In the genomic region with DNA sequence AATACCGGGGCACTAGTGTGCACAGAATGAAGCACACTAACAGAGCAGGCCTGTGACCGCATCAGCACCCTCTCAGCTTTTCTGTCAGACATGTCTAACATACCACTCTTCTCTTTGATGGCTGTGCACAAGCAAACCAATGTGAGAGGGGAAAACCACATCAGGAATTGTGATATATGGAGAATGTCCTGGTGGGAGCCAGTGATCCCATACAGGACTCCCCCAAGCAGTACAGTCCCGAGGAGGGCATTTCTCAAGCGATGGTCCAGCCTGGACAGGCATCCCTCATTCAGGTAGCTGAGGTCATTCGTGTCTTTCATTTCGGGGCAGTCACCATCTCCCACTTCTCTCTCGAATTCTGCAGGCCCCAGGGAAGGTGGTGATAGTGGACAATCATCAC, we compare ENCODE assay signal across 31 mouse cellular contexts.
"Had no signal": no experiment of that assay in that cellular context is flagged by ENCODE, and none has a peak within 500 bp of the region (broad histone marks: within the 10 kb centered on the region; RNA-seq: fewer than 3 reads in every experiment).

No protein-coding gene starts in this region.

- DNase-seq: left cerebral cortex, postnatal 4 days; liver; liver, embryonic 13.5 days; liver, postnatal 0 days; lung, adult 18-20 months; lung, adult 2 months; lung, embryonic 14.5 days; lung, postnatal 10 days; lung, postnatal 14 days; lung, postnatal 36 days; lung, postnatal 4 days; midbrain, embryonic 14.5 days had no signal

- ATAC-seq: liver, embryonic 12.5 days; liver, postnatal 0 days; lung, postnatal 0 days; midbrain, embryonic 13.5 days; midbrain, embryonic 15.5 days; midbrain, embryonic 16.5 days had no signal

- H3K27ac ChIP-seq: limb, embryonic 10.5 days; limb, embryonic 12.5 days; limb, embryonic 13.5 days; limb, embryonic 15.5 days; liver, embryonic 12.5 days; liver, embryonic 13.5 days; liver, embryonic 14.5 days; liver, embryonic 15.5 days; lung, embryonic 15.5 days; macrophage; midbrain, embryonic 10.5 days; midbrain, embryonic 12.5 days; midbrain, embryonic 13.5 days; midbrain, embryonic 15.5 days; neural tube, embryonic 12.5 days had no signal

- H3K9me3 ChIP-seq: limb, embryonic 10.5 days; limb, embryonic 12.5 days; limb, embryonic 13.5 days; limb, embryonic 15.5 days; liver, embryonic 12.5 days; liver, embryonic 13.5 days; liver, embryonic 15.5 days; lung, embryonic 15.5 days; megakaryocyte, embryonic 14.5 days; midbrain, embryonic 10.5 days; midbrain, embryonic 12.5 days; midbrain, embryonic 13.5 days; midbrain, embryonic 15.5 days; neural tube, embryonic 12.5 days had no signal

- H3K36me3 ChIP-seq: limb, embryonic 10.5 days; liver, embryonic 12.5 days; lung, embryonic 15.5 days; midbrain, embryonic 12.5 days; midbrain, embryonic 13.5 days; midbrain, embryonic 15.5 days; neural tube, embryonic 12.5 days had no signal

- H3K4me1 ChIP-seq: limb, embryonic 10.5 days; limb, embryonic 12.5 days; limb, embryonic 13.5 days; limb, embryonic 15.5 days; liver, embryonic 12.5 days; liver, embryonic 13.5 days; liver, embryonic 15.5 days; lung, embryonic 15.5 days; megakaryocyte, embryonic 14.5 days; midbrain, embryonic 15.5 days; neural tube, embryonic 12.5 days had no signal

- H3K4me3 ChIP-seq: limb, embryonic 10.5 days; limb, embryonic 12.5 days; limb, embryonic 13.5 days; limb, embryonic 15.5 days; liver, embryonic 12.5 days; liver, embryonic 13.5 days; liver, embryonic 15.5 days; lung, embryonic 15.5 days; megakaryocyte, embryonic 14.5 days; midbrain, embryonic 10.5 days; midbrain, embryonic 12.5 days; midbrain, embryonic 13.5 days; midbrain, embryonic 15.5 days; myocyte; neural tube, embryonic 12.5 days had no signal

- H3K9ac ChIP-seq: limb, embryonic 12.5 days; limb, embryonic 13.5 days; limb, embryonic 15.5 days; liver, embryonic 12.5 days; liver, embryonic 13.5 days; liver, embryonic 14.5 days; liver, embryonic 15.5 days; liver, postnatal 0 days; lung, embryonic 14.5 days; lung, embryonic 15.5 days; midbrain, embryonic 12.5 days; midbrain, embryonic 13.5 days; midbrain, embryonic 15.5 days; neural tube, embryonic 12.5 days had no signal

- H3K4me2 ChIP-seq: limb, embryonic 12.5 days; limb, embryonic 13.5 days; limb, embryonic 15.5 days; liver, embryonic 11.5 days; liver, embryonic 12.5 days; liver, embryonic 13.5 days; liver, embryonic 15.5 days; lung, embryonic 14.5 days; lung, embryonic 15.5 days; midbrain, embryonic 12.5 days; midbrain, embryonic 13.5 days; midbrain, embryonic 15.5 days; neural tube, embryonic 12.5 days had no signal

- H3K27me3 ChIP-seq: limb, embryonic 12.5 days; limb, embryonic 13.5 days; limb, embryonic 15.5 days; liver, embryonic 12.5 days; liver, embryonic 13.5 days; liver, embryonic 15.5 days; lung, embryonic 15.5 days; megakaryocyte, embryonic 14.5 days; midbrain, embryonic 12.5 days; midbrain, embryonic 13.5 days; midbrain, embryonic 15.5 days; neural tube, embryonic 12.5 days had no signal
